Mouse (Mus musculus) gastrocnemius, adult 2 months (tissue): Measurements from ENCODE around the gene Hsf5. TPM values are rescaled to one million over a fixed set of nuclear protein-coding genes. Genes with fewer than 3 reads are reported as not detected.

Experiments used
- DNase-seq: peaks from one replicate; pipeline ENCODE4 v3.0.0; 2022
- H3K27ac ChIP-seq: fragments of 200-600 bp; 2 replicates; pipeline ENCODE4 v1.8.1; 2022; ENCODE audit warnings: mild to moderate bottlenecking
- H3K4me3 ChIP-seq: fragments of 200-600 bp; 2 replicates; pipeline ENCODE4 v1.8.1; 2022; ENCODE audit warnings: mild to moderate bottlenecking, moderate library complexity
- CTCF ChIP-seq: fragments of 200-600 bp; IDR thresholded peaks from 2 replicates; pipeline ENCODE4 v1.8.1; 2022; ENCODE audit warnings: antibody characterized with exemption, mild to moderate bottlenecking, moderate library complexity
- intact Hi-C: fragments of 180-260 bp; cut with DNase I; formaldehyde crosslinking; loops from one replicate; pipeline ENCODE4 v1.15.1; 2025
- total RNA-seq, 2 experiments: library from RNA; stranded (reverse); gene quantifications; 2 replicates each; pipeline ENCODE4 v1.2.3; 2021

The Hsf5 gene
- total RNA-seq, 2 experiments from 2014 or later = not detected

DNA sequence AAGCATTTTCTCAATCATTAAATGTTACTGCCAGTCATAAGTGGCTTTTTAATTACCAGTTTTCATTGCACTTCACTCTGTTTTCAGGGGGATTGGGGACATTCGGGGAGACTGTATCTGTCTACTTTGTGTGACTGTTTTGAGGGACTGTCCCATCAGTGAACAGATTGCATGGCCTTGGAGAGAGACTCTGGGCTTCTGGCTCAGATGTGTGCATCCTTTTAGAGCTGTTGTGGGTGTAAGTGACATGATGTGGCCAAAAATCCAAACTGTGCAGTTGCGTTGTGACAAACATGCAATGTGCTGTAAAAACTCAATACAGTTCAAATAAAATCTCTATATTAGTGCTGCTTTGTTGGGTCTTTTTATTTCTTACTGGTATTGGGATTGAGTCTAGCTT, 1.0 kb upstream of the Hsf5 start:
- TF ChIP-seq CTCF = no peak
- intact Hi-C loops = no loop called here

DNA sequence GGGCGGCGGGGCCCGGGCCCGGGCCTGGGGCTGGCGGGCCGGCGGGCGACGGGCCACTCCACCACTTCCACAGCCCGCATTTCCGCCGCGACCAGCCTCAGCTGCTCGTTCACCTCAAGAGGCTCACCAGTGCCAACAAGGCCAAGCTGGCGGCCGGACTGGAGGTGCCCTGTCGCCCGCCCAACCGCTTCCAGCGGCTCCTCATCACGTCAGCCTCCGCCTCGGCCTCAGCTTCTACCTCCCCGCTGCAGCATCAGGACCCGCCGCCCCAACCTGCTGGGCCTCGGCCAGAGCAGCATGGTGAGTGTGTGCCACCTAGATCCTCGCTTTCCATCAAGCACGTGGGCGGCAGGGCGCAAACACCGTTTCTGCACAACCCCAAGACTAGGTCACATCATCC, 642 bp downstream of the Hsf5 start:
- H3K27ac ChIP-seq = no peak overlapping the region
- no peak overlapping the region for H3K4me3 ChIP-seq
- no peak for TF ChIP-seq CTCF
- intact Hi-C loops = no loop called here
- DNase-seq = no peak

More for the DNA sequence above, 1.0 kb upstream of the Hsf5 start:
- no peak overlapping the region for H3K27ac ChIP-seq
- DNase-seq = no peak
- no peak overlapping the region for H3K4me3 ChIP-seq

GRCm38 (mm10) chr11:87623160-87623559, 6.2 kb downstream of the Hsf5 start:
- H3K4me3 ChIP-seq = no peak overlapping the region
- H3K27ac ChIP-seq = no peak overlapping the region
- TF ChIP-seq CTCF = no peak
- intact Hi-C loops = no loop called here
- DNase-seq = no peak

DNA sequence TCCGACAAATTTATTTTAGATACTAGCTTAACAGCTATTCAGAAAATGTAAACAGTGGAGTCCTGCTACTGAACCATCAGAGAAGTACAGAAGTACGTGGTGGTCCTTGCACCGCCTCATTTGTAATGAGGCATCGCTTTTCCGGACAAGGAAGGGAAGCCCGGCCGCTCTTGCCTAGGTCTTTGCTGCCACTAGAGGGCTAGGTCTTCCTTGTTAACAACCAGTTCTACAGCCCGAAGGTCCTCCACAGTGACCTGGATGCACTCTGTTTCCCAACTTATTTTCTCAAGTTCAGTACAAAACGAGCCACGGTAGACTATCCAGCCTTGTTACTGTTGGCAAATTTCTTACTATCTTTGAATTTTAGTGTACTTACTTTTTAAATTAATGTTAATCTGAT, 12.9 kb downstream of the Hsf5 start:
- DNase-seq = no peak
- no peak overlapping the region for H3K4me3 ChIP-seq
- TF ChIP-seq CTCF = peak; percentile 60
- intact Hi-C loops = no loop called here
- H3K27ac ChIP-seq = no peak overlapping the region

DNA sequence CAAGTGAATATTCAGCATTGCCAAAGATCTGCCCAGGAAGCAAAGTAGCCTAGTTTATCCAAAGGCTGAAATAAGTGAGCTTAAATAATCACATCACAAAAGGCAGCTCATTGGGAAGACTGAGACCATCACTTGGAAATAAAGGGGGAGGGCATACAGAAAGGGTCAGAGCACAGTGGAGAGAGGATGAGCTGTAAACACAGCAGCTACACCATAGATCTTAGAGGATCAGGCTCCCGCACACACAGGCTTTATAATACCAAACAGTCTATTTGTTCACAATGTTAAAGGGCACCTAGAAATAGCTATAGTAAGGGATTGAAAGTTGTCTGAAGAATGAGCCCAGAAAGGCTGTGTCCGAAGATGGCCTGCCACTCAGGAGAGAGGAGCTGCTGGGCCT, 21.8 kb downstream of the Hsf5 start:
- intact Hi-C loops = no loop called here
- Histone ChIP-seq H3K4me3 (peak overlapping the region; percentile 79), H3K27ac (peak overlapping the region; percentile 84)
- TF ChIP-seq CTCF = no peak
- no peak for DNase-seq

DNA sequence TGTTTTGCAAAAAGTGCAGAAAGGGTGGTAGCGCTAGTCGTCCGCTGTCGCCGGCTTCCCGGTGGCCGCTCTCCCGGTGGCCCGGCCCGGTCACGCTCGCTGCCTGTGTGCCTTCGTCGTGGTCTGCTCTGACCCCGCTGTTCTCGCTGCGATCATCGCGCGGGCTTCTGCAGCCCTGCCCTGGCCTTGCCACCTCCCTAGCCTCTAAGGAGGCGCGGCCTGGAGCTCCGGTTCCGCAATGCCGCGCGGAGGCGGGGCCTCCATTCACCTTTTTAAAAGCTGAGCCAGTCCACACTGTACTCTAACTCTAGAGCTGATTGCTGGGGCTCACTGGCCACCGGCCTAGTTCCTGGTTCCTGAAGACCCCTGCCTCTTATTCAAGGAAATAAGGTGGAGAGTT, 22.2 kb downstream of the Hsf5 start:
- peak overlapping the region; percentile 84 for H3K27ac ChIP-seq
- H3K4me3 ChIP-seq = peak overlapping the region; percentile 79

DNA sequence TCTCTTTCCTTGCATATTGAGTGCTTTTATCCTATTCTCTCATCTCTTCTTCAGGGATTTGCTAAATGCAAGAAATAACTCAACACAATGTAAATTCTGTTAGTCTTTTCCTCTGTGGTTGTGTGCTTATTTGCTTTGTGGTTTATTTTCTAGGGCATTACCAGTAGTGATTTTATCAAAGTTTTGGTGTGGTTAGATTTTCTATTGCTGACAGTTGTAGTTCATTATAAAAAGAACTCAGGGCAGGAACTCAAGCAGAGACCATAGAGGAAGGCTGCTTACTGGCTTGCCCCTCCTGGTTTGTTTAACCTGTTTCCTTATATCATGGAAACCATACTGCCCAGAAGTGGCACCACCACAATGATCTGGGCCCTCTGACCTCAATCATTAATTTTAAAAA, 25.9 kb downstream of the Hsf5 start:
- DNase-seq = no peak
- intact Hi-C loops = no loop called here
- no peak for TF ChIP-seq CTCF
- H3K27ac ChIP-seq = no peak overlapping the region
- H3K4me3 ChIP-seq = no peak overlapping the region

More for the DNA sequence above, 22.2 kb downstream of the Hsf5 start:
- TF ChIP-seq CTCF = no peak
- intact Hi-C loops = no loop called here
- DNase-seq = peak; percentile 71

- TF ChIP-seq CTCF = no peak
- Histone ChIP-seq H3K4me3 (no peak overlapping the region), H3K27ac (no peak overlapping the region)
- intact Hi-C loops = no loop called here
- DNase-seq = no peak
Measured at GRCm38 (mm10) chr11:87654693-87655092, 37.7 kb downstream of the Hsf5 start.

DNA sequence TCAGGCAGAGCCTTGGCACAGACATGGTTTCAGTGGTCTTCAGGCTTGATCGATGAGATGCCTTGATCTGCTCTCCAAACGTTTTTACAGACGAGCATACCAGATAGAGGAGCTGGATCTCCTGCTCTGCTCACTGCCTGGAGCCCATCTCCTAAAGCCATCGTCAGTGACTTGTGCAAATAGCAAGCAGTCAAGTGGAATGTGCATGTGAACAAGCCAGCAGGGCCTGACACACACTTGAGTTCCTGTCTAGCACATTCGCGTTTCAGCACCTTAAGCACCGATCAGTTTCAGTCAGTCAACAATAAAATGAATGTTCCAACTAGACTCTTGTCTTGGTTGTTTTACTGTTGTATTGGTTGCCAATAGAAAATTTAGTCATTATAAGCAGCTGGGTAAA, 42.3 kb downstream of the Hsf5 start:
- intact Hi-C loops = no loop called here
- no peak overlapping the region for H3K4me3 ChIP-seq
- no peak for DNase-seq
- TF ChIP-seq CTCF = no peak
- H3K27ac ChIP-seq = no peak overlapping the region

DNA sequence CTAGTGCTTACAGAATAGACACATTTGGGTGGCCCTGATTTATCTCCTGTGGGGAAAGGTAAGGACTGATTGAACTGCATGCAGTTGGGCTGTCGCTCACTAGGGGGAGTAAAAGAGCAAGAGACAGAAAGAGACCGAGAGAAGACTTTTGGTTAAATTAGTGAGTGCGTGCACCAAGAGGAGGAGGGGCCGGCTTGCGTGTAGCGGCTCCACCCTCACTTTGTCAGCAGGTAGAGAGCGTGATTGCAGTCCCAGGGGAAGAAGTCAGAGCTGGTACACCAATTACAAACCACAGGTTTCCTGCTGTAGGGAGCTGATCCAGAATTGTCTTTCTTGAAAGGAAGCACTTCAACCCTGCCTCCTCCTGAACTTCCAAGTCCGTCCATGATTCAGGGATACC, 45.4 kb downstream of the Hsf5 start, which contains the start of gene Rnf43:
Gene Rnf43, plus strand, starts transcription at position 316 of the 400 bp plus-strand sequence.
- Histone ChIP-seq H3K27ac (peak within 1 kb of the TSS; percentile 43; the same call in 1 of the 2 replicates), H3K4me3 (peak within 1 kb of the TSS; percentile 70)
- TF ChIP-seq CTCF = peak; percentile 92
- intact Hi-C loops = loop anchor here (2.0 to 5.0 kb wide), 2 partner anchors 75 to 108 kb away; partner anchors contain the start of gene Supt4a
- DNase-seq = peak; percentile 76

- H3K4me3 ChIP-seq = peak overlapping the region; percentile 70
- no peak for DNase-seq
- TF ChIP-seq CTCF = no peak
- H3K27ac ChIP-seq = peak overlapping the region; percentile 43; the same call in 1 of the 2 replicates
- intact Hi-C loops = loop anchor here (2.0 to 5.0 kb wide), 2 partner anchors 74 to 108 kb away; partner anchors contain the start of gene Supt4a
Measured at GRCm38 (mm10) chr11:87662822-87663221, 45.9 kb downstream of the Hsf5 start.

DNA sequence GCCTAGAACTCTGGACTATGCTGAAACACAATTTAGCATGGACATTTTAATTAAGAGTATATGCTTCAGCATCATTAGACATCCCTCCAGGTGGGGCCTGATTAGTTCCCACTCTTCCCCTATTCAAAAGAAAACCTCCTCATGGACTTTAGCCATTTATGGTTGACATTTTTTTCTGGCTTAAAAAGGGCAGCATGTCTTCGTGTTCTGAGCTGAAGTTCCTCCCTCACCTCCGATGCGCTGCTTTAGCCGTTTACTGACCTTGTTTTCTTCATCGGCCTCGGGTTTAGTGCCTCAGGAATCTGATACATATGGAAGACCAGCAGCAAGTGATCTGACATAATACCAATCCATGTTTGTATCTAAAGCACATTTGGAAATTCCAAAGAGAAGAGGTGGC, 47.0 kb downstream of the Hsf5 start:
- intact Hi-C loops = loop anchor here (2.0 to 5.0 kb wide), 2 partner anchors 73 to 107 kb away; partner anchors contain the start of gene Supt4a
- no peak for DNase-seq
- no peak for TF ChIP-seq CTCF
- H3K4me3 ChIP-seq = no peak overlapping the region
- H3K27ac ChIP-seq = no peak overlapping the region

- H3K27ac ChIP-seq = no peak overlapping the region
- TF ChIP-seq CTCF = no peak
- intact Hi-C loops = loop anchor here (5.0 kb wide), 1 partner anchor 73 kb away; the partner anchor contains the start of gene Supt4a
- DNase-seq = no peak
- no peak overlapping the region for H3K4me3 ChIP-seq
Measured at GRCm38 (mm10) chr11:87664521-87664920, 47.6 kb downstream of the Hsf5 start.

GRCm38 (mm10) chr11:87665224-87665623, 48.3 kb downstream of the Hsf5 start:
- intact Hi-C loops = no loop called here
- H3K4me3 ChIP-seq = no peak overlapping the region
- no peak overlapping the region for H3K27ac ChIP-seq
- DNase-seq = no peak
- TF ChIP-seq CTCF = no peak

DNA sequence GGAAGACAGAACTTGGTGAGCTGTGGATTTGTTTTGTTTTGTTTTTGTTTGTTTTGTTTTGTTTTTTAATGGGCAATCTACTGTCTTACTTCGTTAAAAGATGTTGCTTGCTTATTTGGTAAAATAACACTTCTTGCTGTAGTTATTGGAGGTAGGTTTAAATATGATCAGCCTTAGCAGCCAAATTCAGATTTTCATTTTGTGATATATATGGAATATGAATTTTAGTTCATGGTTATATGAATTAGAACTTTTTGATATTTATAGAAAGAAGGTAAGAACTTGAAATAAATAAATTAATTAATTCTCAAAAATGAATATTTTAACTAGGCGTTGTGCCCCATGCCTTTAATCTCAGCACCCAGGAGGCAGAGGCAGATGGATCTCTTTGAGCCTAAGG, 48.7 kb downstream of the Hsf5 start:
- intact Hi-C loops = no loop called here
- TF ChIP-seq CTCF = no peak
- H3K27ac ChIP-seq = no peak overlapping the region
- no peak overlapping the region for H3K4me3 ChIP-seq
- no peak for DNase-seq
